Mouse (Mus musculus): ENCODE data around the gene Casq1. TPM values are rescaled to one million over a fixed set of nuclear protein-coding genes. Genes with fewer than 3 reads are reported as not detected.

Gene Casq1
- total RNA-seq, 2 experiments from 2014 or later: 5,450 to 5,866 TPM

GRCm38 (mm10) chr1:172206141-172206917, 13.3 kb downstream of the Casq1 start, which contains the start of gene Pea15a:
Pea15a (minus strand) TSS chr1:172206804.
- DNase-seq: peak; percentile 87

- DNase-seq: no peak
Observed at GRCm38 (mm10) chr1:172205741-172206087, 14.0 kb downstream of the Casq1 start.

GRCm38 (mm10) chr1:172204814-172205740, 14.6 kb downstream of the Casq1 start:
- no peak for DNase-seq

- DNase-seq: no peak
Observed at GRCm38 (mm10) chr1:172204033-172204813, 15.4 kb downstream of the Casq1 start.

- no peak for DNase-seq
Observed at GRCm38 (mm10) chr1:172203566-172203965, 16.1 kb downstream of the Casq1 start.

- no peak for DNase-seq
Observed at GRCm38 (mm10) chr1:172202894-172203522, 16.7 kb downstream of the Casq1 start.

GRCm38 (mm10) chr1:172201967-172202880, 17.4 kb downstream of the Casq1 start:
- DNase-seq: no peak

GRCm38 (mm10) chr1:172200871-172201447, 18.7 kb downstream of the Casq1 start:
- no peak for DNase-seq

- no peak for DNase-seq
Observed at GRCm38 (mm10) chr1:172200161-172200560, 19.5 kb downstream of the Casq1 start.

- no peak for DNase-seq
Observed at GRCm38 (mm10) chr1:172198996-172199395, 20.7 kb downstream of the Casq1 start.

- DNase-seq: no peak
Observed at GRCm38 (mm10) chr1:172198316-172198715, 21.4 kb downstream of the Casq1 start.

- no peak for DNase-seq
Observed at GRCm38 (mm10) chr1:172197851-172198250, 21.8 kb downstream of the Casq1 start.

GRCm38 (mm10) chr1:172197146-172197545, 22.5 kb downstream of the Casq1 start:
- no peak for DNase-seq

- DNase-seq: no peak
Observed at GRCm38 (mm10) chr1:172194435-172194834, 25.2 kb downstream of the Casq1 start.

- no peak for DNase-seq
Observed at GRCm38 (mm10) chr1:172192217-172192616, 27.5 kb downstream of the Casq1 start.

- no peak for DNase-seq
Observed at GRCm38 (mm10) chr1:172191578-172191977, 28.1 kb downstream of the Casq1 start.

- no peak for DNase-seq
Observed at GRCm38 (mm10) chr1:172188891-172189290, 30.8 kb downstream of the Casq1 start.

GRCm38 (mm10) chr1:172186401-172187289, 33.0 kb downstream of the Casq1 start:
- DNase-seq: no peak

GRCm38 (mm10) chr1:172183915-172184314, 35.8 kb downstream of the Casq1 start:
- DNase-seq: no peak
